Mouse (Mus musculus) stomach, postnatal 0 days (tissue): Measurements from ENCODE around the gene St3gal3. TPM values are rescaled to one million over a fixed set of nuclear protein-coding genes. Genes with fewer than 3 reads are reported as not detected.

ENCODE experiments used
- ATAC-seq: fragments of 200-750 bp; cut with Nextera tagmentation; 2 replicates; pipeline ENCODE4 v1.8.0; 2017; ENCODE audit not compliant: low FRiP score, low TSS enrichment
- DNase-seq: peaks from one replicate; pipeline ENCODE4 v3.0.0-alpha.2; 2016; ENCODE audit warnings: low spot score
- H3K27ac ChIP-seq: fragments of 300-500 bp; sonication (generic); replicated peaks from 2 replicates; pipeline ENCODE4 v1.5.1; 2014; ENCODE audit warnings: mild to moderate bottlenecking, control low read depth
- H3K27me3 ChIP-seq: fragments of 300-500 bp; sonication (generic); 2 replicates; pipeline ENCODE4 v1.6.1; 2014; ENCODE audit warnings: low read length; ENCODE audit not compliant: control insufficient read depth, insufficient read depth
- H3K36me3 ChIP-seq: fragments of 300-500 bp; sonication (generic); 2 replicates; pipeline ENCODE4 v1.6.1; 2014; ENCODE audit warnings: low read length, mixed read lengths; ENCODE audit not compliant: control insufficient read depth, insufficient read depth
- H3K4me1 ChIP-seq: fragments of 300-500 bp; sonication (generic); replicated peaks from 2 replicates; pipeline ENCODE4 v1.6.1; 2014; ENCODE audit warnings: antibody characterized with exemption; ENCODE audit not compliant: control insufficient read depth, insufficient read depth
- H3K4me2 ChIP-seq: fragments of 300-500 bp; sonication (generic); replicated peaks from 2 replicates; pipeline ENCODE4 v1.6.1; 2014; ENCODE audit warnings: low read depth, mild to moderate bottlenecking, control low read depth, moderate library complexity
- H3K4me3 ChIP-seq: fragments of 300-500 bp; sonication (generic); 2 replicates; pipeline ENCODE4 v1.5.1; 2014; ENCODE audit warnings: low read depth, low read length, control low read depth
- H3K9ac ChIP-seq: fragments of 300-500 bp; sonication (generic); 2 replicates; pipeline ENCODE4 v1.6.1; 2014; ENCODE audit warnings: mild to moderate bottlenecking, low read length, control low read depth, mixed read lengths
- H3K9me3 ChIP-seq: fragments of 300-500 bp; sonication (generic); 2 replicates; pipeline ENCODE4 v1.6.1; 2016; ENCODE audit warnings: low read length; ENCODE audit not compliant: control insufficient read depth
- CTCF ChIP-seq: IDR thresholded peaks from 2 replicates; pipeline ENCODE4 v1.5.1; 2016; ENCODE audit warnings: antibody characterized with exemption, low read depth, mild to moderate bottlenecking, moderate library complexity
- EP300 ChIP-seq: optimal IDR thresholded peaks from 2 replicates; pipeline ENCODE3; 2016; ENCODE audit warnings: antibody characterized with exemption
- WGBS: fragments of 180-500 bp; shearing (Covaris S2); extraction: QIAGEN DNeasy Blood & Tissue Kit; methylation state at CpG from one replicate; pipeline ENCODE4 v1.1.7; 2014; 5-methylcytosine and 5-hydroxymethylcytosine counted together
- polyA plus RNA-seq: library from polyadenylated mRNA; unstranded; fragments of >200 nt; fragmentation: Nextera tagmentation; extraction: Ambion mirVana; gene quantifications from 2 replicates; pipeline ENCODE4 v1.2.1, GENCODE M21; 2015

St3gal3 gene
- polyA plus RNA-seq, 1 experiment from 2014 or later = 3.2 TPM

GRCm38 (mm10) chr4:117933248-117933647 is 201.5 kb downstream of the St3gal3 start:
- H3K4me1 ChIP-seq = 0 out of 2 replicates have a peak, but pooled peaks cover 3% of the 10 kb centered on the region
- no peaks in the 10 kb centered on the region for H3K36me3 ChIP-seq
- H3K9ac ChIP-seq = no peak overlapping the region
- no peak for ATAC-seq
- 75% methylated on average over 5 of the region's 5 CpGs for WGBS
- TF ChIP-seq CTCF (no peak), EP300 (no peak)
- no peak overlapping the region for H3K4me3 ChIP-seq
- no peaks in the 10 kb centered on the region for H3K9me3 ChIP-seq
- no peak for DNase-seq
- no peaks in the 10 kb centered on the region for H3K27me3 ChIP-seq
- no peak overlapping the region for H3K4me2 ChIP-seq
- no peak overlapping the region for H3K27ac ChIP-seq

GRCm38 (mm10) chr4:117929391-117929881 is 205.3 kb downstream of the St3gal3 start, which contains the start of gene Artn:
Artn (minus strand) TSS chr4:117929763.
- Histone ChIP-seq H3K27me3 (peaks cover 2% of the 10 kb centered on the region; the same call in 1 of the 2 replicates), H3K4me2 (peak within 1 kb of the TSS; percentile 81), H3K9ac (peak within 1 kb of the TSS; percentile 63), H3K36me3 (no peaks in the 10 kb centered on the region), H3K9me3 (no peaks in the 10 kb centered on the region), H3K4me3 (peak within 1 kb of the TSS; percentile 45), H3K4me1 (peaks cover 3% of the 10 kb centered on the region; the same call in 1 of the 2 replicates), H3K27ac (peak within 1 kb of the TSS; percentile 50)
- TF ChIP-seq CTCF = no peak
- TF ChIP-seq EP300 = no peak
- WGBS = under 1% methylated on average over 33 of the region's 33 CpGs
- ATAC-seq = peak; percentile 51
- DNase-seq = peak; percentile 79

- Histone ChIP-seq H3K4me1 (peaks cover 3% of the 10 kb centered on the region; the same call in 1 of the 2 replicates), H3K27me3 (peaks cover 2% of the 10 kb centered on the region; the same call in 1 of the 2 replicates), H3K27ac (peak overlapping the region; percentile 50), H3K9ac (peak overlapping the region; percentile 63), H3K9me3 (no peaks in the 10 kb centered on the region), H3K4me2 (peak overlapping the region; percentile 81), H3K36me3 (no peaks in the 10 kb centered on the region), H3K4me3 (peak overlapping the region; percentile 45)
- DNase-seq (peak; percentile 65), ATAC-seq (peak; percentile 36; the same call in 1 of the 2 replicates)
- TF ChIP-seq EP300 (no peak), CTCF (peak; percentile 75)
- 4% methylated on average over 13 of the region's 13 CpGs for WGBS
Measured at GRCm38 (mm10) chr4:117928699-117929241, 205.9 kb downstream of the St3gal3 start.

- Histone ChIP-seq H3K9me3 (no peaks in the 10 kb centered on the region), H3K9ac (no peak overlapping the region), H3K36me3 (no peaks in the 10 kb centered on the region), H3K27me3 (peaks cover 2% of the 10 kb centered on the region; the same call in 1 of the 2 replicates), H3K4me3 (peak overlapping the region; percentile 45; the same call in 1 of the 2 replicates), H3K27ac (no peak overlapping the region), H3K4me2 (peak overlapping the region; percentile 81), H3K4me1 (peaks cover 3% of the 10 kb centered on the region; the same call in 1 of the 2 replicates)
- peak; percentile 28 for DNase-seq
- TF ChIP-seq EP300 = no peak
- peak; percentile 91 for TF ChIP-seq CTCF
- peak; percentile 28; the same call in 1 of the 2 replicates for ATAC-seq
- 24% methylated on average over 6 of the region's 6 CpGs for WGBS
Measured at GRCm38 (mm10) chr4:117928234-117928633, 206.5 kb downstream of the St3gal3 start.

GRCm38 (mm10) chr4:117926545-117927482 is 207.9 kb downstream of the St3gal3 start:
- WGBS = 7% methylated on average over 65 of the region's 71 CpGs
- peak; percentile 26; the same call in 1 of the 2 replicates for TF ChIP-seq CTCF
- TF ChIP-seq EP300 = no peak
- Histone ChIP-seq H3K36me3 (no peaks in the 10 kb centered on the region), H3K4me3 (peak overlapping the region; percentile 40), H3K27me3 (peaks cover 2% of the 10 kb centered on the region; the same call in 1 of the 2 replicates), H3K9ac (peak overlapping the region; percentile 54), H3K4me1 (peaks cover 3% of the 10 kb centered on the region; the same call in 1 of the 2 replicates), H3K27ac (no peak overlapping the region), H3K4me2 (peak overlapping the region; percentile 83), H3K9me3 (no peaks in the 10 kb centered on the region)
- ATAC-seq (peak; percentile 39), DNase-seq (peak; percentile 54)
